Mouse (Mus musculus) layer of hippocampus, adult 2 months (tissue): ENCODE results near the gene Tmem117. TPM values are rescaled to one million over a fixed set of nuclear protein-coding genes. Genes with fewer than 3 reads are reported as not detected.
A peak's percentile ranks its signal among the peaks of the same experiment; 100 is the strongest.

Experiments used
- DNase-seq, 2 experiments: peaks; one replicate each; pipeline ENCODE4 v3.0.0; 2022; ENCODE audit warnings: low spot score in 2 of 2
- H3K27ac ChIP-seq: fragments of 200-600 bp; 2 replicates; pipeline ENCODE4 v1.8.1; 2022
- H3K4me3 ChIP-seq: fragments of 200-600 bp; 2 replicates; pipeline ENCODE4 v1.8.1; 2022; ENCODE audit warnings: mild to moderate bottlenecking
- CTCF ChIP-seq: fragments of 200-600 bp; conservative IDR thresholded peaks from 2 replicates; pipeline ENCODE4 v1.8.1; 2022; ENCODE audit warnings: antibody characterized with exemption, mild to moderate bottlenecking, moderate library complexity
- long read RNA-seq, 2 experiments: library from polyadenylated mRNA; stranded (forward); transcript quantifications; one replicate each; pipeline ENCODE4 v2.0.0; 2021; ENCODE audit warnings: borderline mapping rate in 2 of 2
- total RNA-seq, 2 experiments: library from RNA; stranded (reverse); gene quantifications; 2 replicates each; pipeline ENCODE4 v1.2.3; 2021

Gene Tmem117
- total RNA-seq, result 1 to 10 TPM; 8.9 to 9.1 TPM
- long read RNA-seq, experiment 1, partial matches to known transcripts, result 0 of 1 reads
- long read RNA-seq, experiment 1, other reads (novel, unspliced or antisense), result 1 of 1 reads
- long read RNA-seq, experiment 2, partial matches to known transcripts, result 0 of 4 reads
- long read RNA-seq, experiment 2, other reads (novel, unspliced or antisense), result 0 of 4 reads

DNA sequence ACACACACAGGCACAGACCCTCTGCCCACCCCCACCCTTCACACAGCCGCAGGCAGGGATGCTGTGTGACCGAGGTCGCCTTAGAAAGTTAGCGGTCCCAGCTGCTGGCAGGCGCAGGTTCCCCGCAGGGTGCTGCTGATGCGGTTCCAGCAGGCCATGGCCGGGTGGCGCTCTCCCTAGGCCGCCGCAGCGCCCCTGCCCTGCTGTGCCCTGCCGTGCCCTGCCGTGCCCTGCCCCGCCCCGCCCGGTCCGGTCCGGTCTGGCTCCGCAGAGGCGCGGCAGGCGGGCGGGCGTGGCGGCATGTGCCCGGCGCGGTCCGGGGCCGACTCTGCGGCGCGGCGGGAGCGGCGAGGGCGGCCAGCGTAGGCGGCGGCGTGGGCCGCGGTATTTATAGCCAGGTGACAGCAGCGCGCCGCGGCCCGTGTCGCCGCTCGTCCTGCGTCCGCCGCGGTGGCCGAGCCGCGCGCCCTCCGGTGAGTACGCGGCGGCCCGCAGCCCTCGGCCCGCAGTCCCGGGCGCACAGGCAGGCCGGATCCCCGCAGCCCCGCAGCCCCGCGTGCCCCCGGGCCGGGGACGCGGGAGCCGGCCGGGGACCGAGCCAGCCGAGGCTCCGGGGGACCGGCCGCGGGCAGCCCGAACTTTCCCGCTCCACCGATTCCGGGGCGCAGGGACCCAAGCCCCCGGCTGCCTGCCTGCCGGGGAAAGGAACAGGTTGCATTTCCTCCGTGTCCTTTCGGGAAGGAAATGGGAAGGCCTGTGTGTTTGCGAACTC is at the start of gene Tmem117:
Gene Tmem117, plus strand, starts transcription at position 403 of the 772 bp plus-strand sequence.
- no peak for DNase-seq
- H3K27ac ChIP-seq, result peak within 1 kb of the TSS; percentile 88
- H3K4me3 ChIP-seq, result peak within 1 kb of the TSS; percentile 64
- TF ChIP-seq CTCF, result no peak

GRCm38 (mm10) chr15:94582000-94582593 is 46.9 kb upstream of the Tmem117 start:
- TF ChIP-seq CTCF, result no peak

GRCm38 (mm10) chr15:94583153-94583552 is 45.9 kb upstream of the Tmem117 start:
- DNase-seq, result no peak
- Histone ChIP-seq H3K27ac (no peak overlapping the region), H3K4me3 (no peak overlapping the region)
- TF ChIP-seq CTCF, result no peak

More at GRCm38 (mm10) chr15:94582000-94582593, 46.9 kb upstream of the Tmem117 start:
- H3K27ac ChIP-seq, result no peak overlapping the region
- DNase-seq, result no peak
- H3K4me3 ChIP-seq, result no peak overlapping the region

DNA sequence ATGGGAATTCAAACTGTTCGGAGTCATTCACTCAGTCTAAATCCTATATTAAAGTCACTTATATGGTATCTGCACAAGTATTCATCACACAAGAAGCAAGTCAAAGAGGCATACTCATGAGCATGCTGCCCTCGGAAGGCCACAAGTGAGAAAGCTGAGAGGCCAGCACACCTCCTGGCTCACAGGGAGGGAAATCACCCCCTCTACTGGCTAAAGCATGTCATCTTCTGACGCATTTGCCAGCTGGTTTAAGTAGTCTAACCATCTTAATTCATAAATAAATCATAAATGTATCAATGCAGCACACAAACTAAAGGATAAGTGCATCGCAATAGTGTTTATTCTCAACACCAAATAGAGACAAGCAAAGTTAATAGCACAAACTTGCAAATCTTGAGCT is 44.3 kb upstream of the Tmem117 start:
- Histone ChIP-seq H3K4me3 (no peak overlapping the region), H3K27ac (peak overlapping the region; percentile 68)
- peak; percentile 61 for TF ChIP-seq CTCF
- DNase-seq, result no peak

GRCm38 (mm10) chr15:94587826-94588715 is 41.0 kb upstream of the Tmem117 start:
- Histone ChIP-seq H3K4me3 (peak overlapping the region; percentile 98), H3K27ac (peak overlapping the region; percentile 4; the same call in 1 of the 2 replicates)
- no peak for TF ChIP-seq CTCF
- DNase-seq, result no peak

- peak within 1 kb of the TSS; percentile 98 for H3K4me3 ChIP-seq
- peak; percentile 64 for TF ChIP-seq CTCF
- peak within 1 kb of the TSS; percentile 95 for H3K27ac ChIP-seq
- DNase-seq, result peak; percentile 98 to 99
Observed at GRCm38 (mm10) chr15:94589219-94590075, 39.6 kb upstream of the Tmem117 start, which contains the start of gene Twf1. Gene Twf1, minus strand, starts transcription at chr15:94589889.

DNA sequence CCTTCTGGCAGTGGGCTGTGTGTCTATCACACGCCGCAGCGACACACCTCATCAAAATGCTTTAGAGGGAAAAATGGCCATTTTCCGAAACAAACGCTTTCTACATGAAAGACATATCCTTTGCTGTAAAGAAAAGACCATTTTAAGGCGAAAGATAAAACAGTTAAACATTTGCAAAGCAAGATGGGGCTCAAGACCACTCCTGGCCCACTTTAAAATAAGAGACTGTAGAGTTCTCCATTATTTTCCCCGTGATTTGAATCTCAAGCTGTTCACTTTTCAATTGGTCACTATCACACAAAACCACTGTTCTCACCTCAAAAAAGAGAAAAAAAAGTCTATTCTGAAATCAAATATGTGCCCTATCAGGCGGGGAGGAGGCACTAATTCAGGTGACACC is 38.9 kb upstream of the Tmem117 start:
- no peak for TF ChIP-seq CTCF

GRCm38 (mm10) chr15:94591356-94591755 is 37.7 kb upstream of the Tmem117 start:
- DNase-seq, result no peak
- TF ChIP-seq CTCF, result no peak
- no peak overlapping the region for H3K4me3 ChIP-seq
- no peak overlapping the region for H3K27ac ChIP-seq

More for the DNA sequence above, 38.9 kb upstream of the Tmem117 start:
- Histone ChIP-seq H3K27ac (peak overlapping the region; percentile 79), H3K4me3 (peak overlapping the region; percentile 54)
- DNase-seq, result no peak

- Histone ChIP-seq H3K4me3 (no peak overlapping the region), H3K27ac (no peak overlapping the region)
- TF ChIP-seq CTCF, result no peak
- no peak for DNase-seq
Observed at GRCm38 (mm10) chr15:94593586-94593985, 35.4 kb upstream of the Tmem117 start.

DNA sequence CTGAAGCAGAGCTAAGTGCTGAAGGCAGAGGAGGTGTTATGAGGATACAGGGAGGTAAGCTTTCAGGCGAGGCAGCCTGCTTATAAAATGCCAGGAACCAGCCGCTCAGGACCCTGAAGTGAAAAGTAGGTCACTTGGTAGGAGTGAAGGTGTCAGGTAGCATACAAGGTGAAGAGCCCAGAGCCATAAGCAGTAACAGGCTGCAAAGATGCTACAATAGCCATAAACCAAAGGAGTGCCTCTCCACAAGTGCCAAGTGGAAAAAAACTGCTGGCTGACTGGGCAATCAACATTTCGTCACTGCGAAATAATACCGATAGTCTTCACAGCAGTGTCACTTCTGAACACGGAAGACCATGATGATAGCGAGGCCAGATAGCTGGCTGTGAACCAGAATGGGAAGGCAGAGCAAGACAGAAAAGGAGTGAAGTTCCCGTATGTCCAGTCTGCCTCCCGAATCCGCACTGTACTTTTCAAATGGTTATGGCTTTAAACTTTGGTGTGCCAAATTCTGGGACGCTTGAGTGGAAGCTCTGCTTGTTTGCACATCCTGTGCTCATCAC is 28.8 kb upstream of the Tmem117 start:
- DNase-seq, result no peak
- Histone ChIP-seq H3K4me3 (no peak overlapping the region), H3K27ac (no peak overlapping the region)
- TF ChIP-seq CTCF, result no peak

GRCm38 (mm10) chr15:94601339-94601738 is 27.7 kb upstream of the Tmem117 start:
- DNase-seq, result peak in 1 of 2 experiments; percentile 62
- H3K27ac ChIP-seq, result no peak overlapping the region
- TF ChIP-seq CTCF, result peak; percentile 72
- H3K4me3 ChIP-seq, result no peak overlapping the region
